Comparison of ENCODE assay signal across 9 mouse cellular contexts in genomic region chr8:110630571-110631071, GRCm38 (mm10). TPM values are rescaled to one million over a fixed set of nuclear protein-coding genes. Genes with fewer than 3 reads are reported as not detected.
DNase-seq lines count a peak whose midpoint lies in the region; ATAC-seq and TF ChIP-seq lines count a peak whose summit lies in the region.
"Had no signal": no experiment of that assay in that cellular context is flagged by ENCODE, and none has a peak within 500 bp of the region (broad histone marks: within the 10 kb centered on the region; RNA-seq: fewer than 3 reads in every experiment).

No protein-coding gene starts in this region.

- H3K4me1 ChIP-seq in hindbrain, embryonic 15.5 days (replicated peaks), result 0 out of 2 replicates have a peak, but pooled peaks cover 6% of the 10 kb centered on the region
- no peaks in the 10 kb centered on the region for H3K4me1 ChIP-seq in hindbrain, embryonic 10.5 days (replicated peaks)
- H3K4me1 ChIP-seq in intestine, postnatal 0 days (replicated peaks; ENCODE audit: control insufficient read depth, insufficient read depth, low read length), result no peaks in the 10 kb centered on the region
- peaks cover 13% of the 10 kb centered on the region; the same call in 1 of the 2 replicates for H3K4me1 ChIP-seq in liver, embryonic 12.5 days
- peaks cover 9% of the 10 kb centered on the region; the same call in 1 of the 2 replicates for H3K4me1 ChIP-seq in stomach, embryonic 16.5 days (ENCODE audit: control insufficient read depth, insufficient read depth, low read length)

- H3K4me2 ChIP-seq in hindbrain, embryonic 15.5 days, result no peak overlapping the region
- H3K4me2 ChIP-seq in intestine, postnatal 0 days (replicated peaks; ENCODE audit: low read depth), result 0 out of 2 replicates have a peak overlapping the region, but pooled peaks have one; percentile 27
- H3K4me2 ChIP-seq in liver, embryonic 12.5 days, result no peak overlapping the region
- H3K4me2 ChIP-seq in stomach, embryonic 16.5 days (ENCODE audit: low read depth, low read length), result peak overlapping the region; percentile 42

- ATAC-seq in hindbrain, embryonic 15.5 days (ENCODE audit: low FRiP score, low read depth), result no peak
- ATAC-seq in intestine, postnatal 0 days, result peak; percentile 62
- no peak for ATAC-seq in liver, embryonic 12.5 days
- ATAC-seq in stomach, embryonic 16.5 days (ENCODE audit: insufficient read depth, low FRiP score), result peak; percentile 87

- H3K27me3 ChIP-seq in hindbrain, embryonic 15.5 days, result no peaks in the 10 kb centered on the region
- H3K27me3 ChIP-seq in hindbrain, embryonic 10.5 days (ENCODE audit: insufficient read depth, poor library complexity, severe bottlenecking), result no peaks in the 10 kb centered on the region
- no peaks in the 10 kb centered on the region for H3K27me3 ChIP-seq in intestine, postnatal 0 days (replicated peaks; ENCODE audit: control insufficient read depth, insufficient read depth, low read length)
- no peaks in the 10 kb centered on the region for H3K27me3 ChIP-seq in liver, embryonic 12.5 days (replicated peaks)
- no peaks in the 10 kb centered on the region for H3K27me3 ChIP-seq in stomach, embryonic 16.5 days (ENCODE audit: control insufficient read depth, insufficient read depth, low read length)
- H3K27me3 ChIP-seq: Patski had no signal

- H3K36me3 ChIP-seq in hindbrain, embryonic 15.5 days, result peaks cover 26% of the 10 kb centered on the region
- H3K36me3 ChIP-seq in hindbrain, embryonic 10.5 days, result peaks cover 40% of the 10 kb centered on the region
- H3K36me3 ChIP-seq in intestine, postnatal 0 days (ENCODE audit: control insufficient read depth, insufficient read depth), result peaks cover 37% of the 10 kb centered on the region
- peaks cover 50% of the 10 kb centered on the region for H3K36me3 ChIP-seq in liver, embryonic 12.5 days
- H3K36me3 ChIP-seq in stomach, embryonic 16.5 days (ENCODE audit: control insufficient read depth, insufficient read depth, low read length), result no peaks in the 10 kb centered on the region

- DNase-seq in hindbrain, embryonic 10.5 days (ENCODE audit: low spot score), result no peak
- DNase-seq in NIH3T3 (ENCODE audit: low read depth), result peak; percentile 96
- DNase-seq in frontal cortex, postnatal 36 days (ENCODE audit: low spot score in 2 of 2), result peak; percentile 75 to 76
- no peak for DNase-seq in embryo, embryonic 9.5 days (ENCODE audit: extremely low spot score)

- no peak for TF ChIP-seq CTCF in intestine, postnatal 0 days (IDR thresholded peaks at IDR 0.05; ENCODE audit: low read depth)

- H3K4me3 ChIP-seq in hindbrain, embryonic 15.5 days, result no peak overlapping the region
- no peak overlapping the region for H3K4me3 ChIP-seq in hindbrain, embryonic 10.5 days
- no peak overlapping the region for H3K4me3 ChIP-seq in intestine, postnatal 0 days (ENCODE audit: low read depth, low read length)
- no peak overlapping the region for H3K4me3 ChIP-seq in liver, embryonic 12.5 days
- H3K4me3 ChIP-seq in stomach, embryonic 16.5 days (replicated peaks; ENCODE audit: low read length), result peak overlapping the region; percentile 24

- no peak overlapping the region for H3K9ac ChIP-seq in hindbrain, embryonic 15.5 days
- H3K9ac ChIP-seq in intestine, postnatal 0 days (ENCODE audit: low read depth, low read length), result no peak overlapping the region
- H3K9ac ChIP-seq in liver, embryonic 12.5 days, result no peak overlapping the region
- H3K9ac ChIP-seq in stomach, embryonic 16.5 days (ENCODE audit: low read length), result peak overlapping the region; percentile 48

- H3K9me3 ChIP-seq in hindbrain, embryonic 15.5 days, result no peaks in the 10 kb centered on the region
- H3K9me3 ChIP-seq in hindbrain, embryonic 10.5 days, result no peaks in the 10 kb centered on the region
- no peaks in the 10 kb centered on the region for H3K9me3 ChIP-seq in intestine, postnatal 0 days (ENCODE audit: control insufficient read depth)
- H3K9me3 ChIP-seq in liver, embryonic 12.5 days (replicated peaks), result no peaks in the 10 kb centered on the region
- no peaks in the 10 kb centered on the region for H3K9me3 ChIP-seq in stomach, embryonic 16.5 days (replicated peaks; ENCODE audit: control insufficient read depth, low read length)

- H3K27ac ChIP-seq in hindbrain, embryonic 15.5 days (replicated peaks), result peak overlapping the region; percentile 3
- H3K27ac ChIP-seq in hindbrain, embryonic 10.5 days, result no peak overlapping the region
- peak overlapping the region; percentile 42; the same call in 1 of the 2 replicates for H3K27ac ChIP-seq in intestine, postnatal 0 days (ENCODE audit: low read depth, low read length)
- peak overlapping the region; percentile 45; the same call in 1 of the 2 replicates for H3K27ac ChIP-seq in liver, embryonic 12.5 days
- H3K27ac ChIP-seq in stomach, embryonic 16.5 days (ENCODE audit: low read length), result peak overlapping the region; percentile 92

- WGBS in hindbrain, embryonic 15.5 days, result 78% methylated on average over 8 of the region's 8 CpGs
- 90% methylated on average over 8 of the region's 8 CpGs for WGBS in hindbrain, embryonic 10.5 days
- 70% methylated on average over 8 of the region's 8 CpGs for WGBS in intestine, postnatal 0 days
- whole genome bisulfite sequencing in liver, embryonic 12.5 days (ENCODE audit: insufficient replicate concordance), result 74% methylated on average over 8 of the region's 8 CpGs
- 43% methylated on average over 8 of the region's 8 CpGs for WGBS in stomach, embryonic 16.5 days

RNA-seq across cellular contexts. Expression of gene Vac14, which starts 12.2 kb away (rescaled TPM):
- 29.3 and 33.6 TPM in 2 replicates for polyA plus RNA-seq in hindbrain, embryonic 15.5 days (2015; fragmentation: Nextera tagmentation; extraction: Ambion mirVana)
- 28.0 and 31.9 TPM in 2 replicates for polyA plus RNA-seq in hindbrain, embryonic 10.5 days (2016; fragmentation: Nextera tagmentation; extraction: Ambion mirVana)
- 14.4 and 14.8 TPM in 2 replicates for polyA plus RNA-seq in intestine, postnatal 0 days (2015; fragmentation: Nextera tagmentation; extraction: Ambion mirVana)
- 28.3 and 30.5 TPM in 2 replicates for polyA plus RNA-seq in liver, embryonic 12.5 days (2016; fragmentation: Nextera tagmentation; extraction: Ambion mirVana)
- polyA plus RNA-seq in stomach, embryonic 16.5 days (2015; fragmentation: Nextera tagmentation; extraction: Ambion mirVana), result 12.3 and 14.0 TPM in 2 replicates

Comparison
In these comparisons a context has a peak if more than half of its experiments do, and no peak if none do; other contexts are left out.
1. ATAC-seq: peak in intestine, postnatal 0 days (single experiment) and stomach, embryonic 16.5 days (single experiment); none in hindbrain, embryonic 15.5 days (single experiment) and liver, embryonic 12.5 days (single experiment).
2. H3K4me2 ChIP-seq: peak in intestine, postnatal 0 days (single experiment) and stomach, embryonic 16.5 days (single experiment); none in hindbrain, embryonic 15.5 days (single experiment) and liver, embryonic 12.5 days (single experiment).
3. DNase-seq: peak in NIH3T3 (single experiment) and frontal cortex, postnatal 36 days (2 of 2); none in hindbrain, embryonic 10.5 days (single experiment) and embryo, embryonic 9.5 days (single experiment).